Mouse (Mus musculus) urinary bladder, postnatal 25 days (tissue): Measurements from ENCODE around the gene Myh3.

Source experiments
- DNase-seq: peaks from one replicate; pipeline ENCODE4 v3.0.0; 2022; ENCODE audit warnings: low spot score

Gene Myh3

DNA sequence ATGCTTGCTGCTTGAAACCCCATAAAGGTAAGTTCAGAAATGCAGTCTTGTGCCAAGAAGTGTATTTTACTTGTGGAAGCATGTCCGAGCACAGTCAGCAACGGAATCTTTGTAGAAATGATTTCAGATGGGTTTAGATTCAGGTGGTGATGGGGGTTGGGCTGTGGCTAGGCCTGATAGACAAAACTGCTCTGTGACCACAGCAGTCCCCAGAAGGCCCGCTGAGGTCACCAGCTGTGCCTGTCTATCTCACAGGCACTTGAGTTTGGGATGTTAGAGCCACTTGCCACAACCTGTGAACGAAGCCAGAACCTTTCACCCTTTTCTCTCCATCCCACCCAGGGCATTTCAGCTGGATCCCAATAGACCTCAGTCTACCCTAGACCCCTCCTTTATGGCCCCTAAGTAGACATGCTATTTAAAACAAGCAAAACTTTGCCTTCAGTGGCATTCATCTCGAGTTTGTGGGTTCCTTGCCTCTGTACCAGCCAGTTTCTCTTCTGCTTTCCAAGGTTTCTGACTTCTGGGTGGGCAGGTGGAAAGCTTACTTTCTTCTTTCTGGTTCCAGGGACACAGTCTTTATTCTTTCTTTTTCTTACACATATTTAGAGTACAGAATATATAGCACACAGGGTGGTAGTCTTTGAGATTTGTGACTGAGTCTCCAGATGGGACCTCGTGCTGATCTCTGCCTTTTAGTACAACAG lies 66.6 kb downstream of the Myh3 start:
- no peak for DNase-seq

DNA sequence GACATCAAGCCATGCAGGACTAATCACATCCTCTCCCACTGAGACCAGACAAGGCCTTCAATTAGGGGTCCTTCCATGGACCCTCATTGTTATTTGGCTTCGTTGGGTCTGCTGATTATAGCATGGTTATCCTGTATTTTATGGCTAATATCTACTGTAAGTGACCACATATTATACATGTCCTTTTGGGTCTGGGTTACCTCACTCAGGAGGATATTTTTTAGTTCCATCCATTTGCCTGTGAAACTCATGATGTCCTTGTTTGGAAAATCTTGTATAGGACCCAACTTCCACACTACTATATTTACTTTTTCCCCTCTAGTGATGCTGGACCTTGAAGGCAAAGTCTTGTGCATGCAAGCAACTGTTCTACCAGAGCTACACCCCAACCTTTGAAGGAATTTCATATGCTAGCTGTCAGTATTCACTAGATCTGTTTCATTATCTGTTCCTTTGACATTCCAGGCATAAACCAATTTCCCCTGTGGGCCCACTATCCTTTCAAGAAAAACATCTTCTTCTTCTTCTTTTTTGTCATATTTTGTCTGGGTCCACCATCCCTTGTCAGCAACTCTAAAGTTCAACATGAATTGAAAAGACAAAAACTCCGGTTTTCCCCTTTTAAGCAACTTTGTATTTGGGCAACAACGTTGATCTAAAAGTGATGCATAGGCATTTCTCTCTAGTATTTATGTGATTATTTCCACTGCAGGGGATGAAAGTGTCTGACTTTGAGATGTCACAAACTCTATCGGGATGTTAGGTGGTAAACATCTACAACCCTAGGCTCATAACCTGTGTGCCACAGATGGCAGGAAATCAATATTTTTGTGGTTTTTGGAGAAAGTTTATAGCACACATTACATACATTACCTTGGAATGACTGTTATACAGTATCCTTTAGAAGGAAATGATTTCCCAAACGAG lies 67.6 kb downstream of the Myh3 start:
- DNase-seq, result no peak

DNA sequence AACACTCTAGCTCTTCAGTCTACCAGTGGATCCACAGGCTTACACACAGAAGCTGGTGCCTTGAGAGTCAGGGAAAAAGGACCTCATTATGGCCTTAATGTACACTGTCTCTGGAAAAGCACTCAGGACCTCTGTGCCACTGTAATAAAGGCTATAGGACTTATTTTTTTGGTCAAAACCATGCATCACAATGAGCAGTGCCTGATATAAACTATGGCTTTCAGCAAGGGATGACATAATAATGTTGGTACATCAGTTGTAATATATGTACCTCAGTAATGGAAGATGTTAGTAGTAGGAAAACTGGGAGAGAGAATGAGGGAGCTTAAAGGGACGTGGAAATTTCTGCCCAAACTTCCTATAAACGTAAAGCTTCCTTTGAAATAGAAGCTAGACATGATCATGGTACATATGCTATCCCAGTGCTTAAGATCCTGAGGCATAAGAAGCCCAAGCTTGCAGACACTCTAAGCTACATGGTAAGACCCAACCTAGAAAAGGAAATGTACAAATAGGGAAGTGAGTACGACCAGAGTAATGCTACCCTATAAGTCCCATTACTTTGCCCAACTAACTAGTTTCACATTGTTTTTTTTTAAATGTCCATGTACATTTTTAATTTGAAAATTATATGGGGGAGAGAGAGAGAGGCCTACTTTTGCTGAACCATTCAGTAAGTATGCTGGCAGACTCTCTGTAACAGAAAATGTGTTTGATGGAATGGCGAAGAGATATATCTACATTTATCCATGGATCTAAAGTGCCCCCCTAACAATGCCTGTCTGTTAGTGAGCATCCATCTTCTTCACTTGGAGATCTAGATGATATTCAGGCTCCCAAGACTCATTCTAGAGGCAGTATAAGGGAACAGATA lies 68.5 kb downstream of the Myh3 start:
- no peak for DNase-seq

DNA sequence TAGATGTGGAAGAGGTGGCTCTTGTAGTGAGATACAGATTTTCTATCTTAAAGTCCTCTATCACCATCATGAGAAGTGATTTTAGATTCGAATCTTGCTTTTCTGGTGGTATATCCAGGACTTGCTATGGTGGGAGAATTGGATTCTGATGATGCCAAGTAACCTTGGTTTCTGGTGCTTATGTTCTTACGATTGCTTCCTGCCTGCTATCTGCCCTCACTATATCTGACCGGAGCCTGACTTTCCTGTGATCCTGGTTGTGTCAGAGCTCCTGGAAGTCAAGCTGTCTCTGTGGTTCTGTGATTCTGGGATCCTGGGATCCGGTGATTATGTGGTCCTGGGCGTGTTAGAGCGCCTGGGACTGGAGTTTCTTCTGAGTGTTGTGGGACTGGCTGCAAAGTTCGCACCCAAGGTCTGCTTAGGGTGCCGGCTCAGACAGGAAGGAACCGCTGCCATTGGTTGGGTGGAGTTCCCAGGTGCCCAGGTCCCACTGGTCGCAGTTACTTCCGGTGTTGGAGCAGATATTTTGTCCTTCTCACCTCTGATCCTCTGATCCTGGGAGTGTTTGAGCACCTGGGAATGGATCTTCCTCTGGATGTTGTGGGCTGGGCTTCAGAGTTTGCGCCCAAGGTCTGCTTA lies 69.3 kb downstream of the Myh3 start:
- DNase-seq, result no peak

DNA sequence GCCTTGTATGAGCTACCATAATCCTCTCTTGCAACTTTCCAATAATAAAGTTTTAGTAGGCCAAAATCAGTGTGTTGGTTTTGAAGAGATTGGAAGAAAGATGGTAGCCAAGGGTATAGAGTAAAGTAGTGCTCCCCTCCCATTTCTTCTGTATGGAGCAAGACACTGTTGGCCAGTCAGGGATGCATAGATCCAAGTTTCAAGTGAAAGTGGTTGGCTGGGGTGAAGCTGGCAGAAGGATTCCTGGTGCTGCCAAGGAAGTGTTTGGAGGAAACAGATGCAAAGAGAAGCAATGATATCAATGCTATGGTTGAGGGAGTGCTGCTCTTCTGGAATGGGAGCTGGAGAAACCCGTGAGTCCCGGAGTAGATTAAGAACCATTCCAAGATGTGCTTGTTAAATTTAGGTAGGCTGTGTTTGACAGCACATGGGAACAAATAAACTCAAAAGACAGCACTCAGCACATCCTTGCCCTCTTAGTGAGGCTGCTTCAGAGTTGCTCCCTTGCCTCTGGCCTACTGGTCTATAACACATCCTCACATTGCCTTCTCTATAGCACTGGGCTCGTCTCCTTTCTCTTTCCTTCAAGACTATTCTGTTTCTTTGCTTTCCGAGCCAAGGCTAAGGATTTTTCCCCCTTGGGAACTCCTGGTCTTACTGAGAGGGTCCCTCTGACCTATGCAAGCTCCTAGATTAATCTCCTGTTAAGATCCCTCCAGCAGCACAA lies 70.3 kb downstream of the Myh3 start:
- DNase-seq, result no peak

DNA sequence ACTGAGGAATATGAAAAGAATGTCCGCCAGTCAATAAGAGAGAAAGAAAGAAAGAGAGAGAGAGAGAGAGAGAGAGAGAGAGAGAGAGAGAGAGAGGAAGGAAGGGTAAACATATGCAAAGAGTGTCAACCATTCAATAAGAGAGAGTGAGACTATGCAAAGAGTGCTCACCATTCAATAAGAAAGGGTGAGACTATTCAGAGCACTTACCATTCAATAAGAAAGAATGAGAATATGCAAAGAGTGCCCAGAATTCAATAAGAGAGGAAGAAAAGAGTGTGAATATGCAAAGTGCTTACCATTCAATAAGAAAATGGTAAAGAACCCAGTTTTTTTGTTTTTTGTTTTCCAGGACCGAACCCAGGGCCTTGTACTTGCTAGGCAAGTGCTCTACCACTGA lies 72.1 kb downstream of the Myh3 start:
- no peak for DNase-seq

DNA sequence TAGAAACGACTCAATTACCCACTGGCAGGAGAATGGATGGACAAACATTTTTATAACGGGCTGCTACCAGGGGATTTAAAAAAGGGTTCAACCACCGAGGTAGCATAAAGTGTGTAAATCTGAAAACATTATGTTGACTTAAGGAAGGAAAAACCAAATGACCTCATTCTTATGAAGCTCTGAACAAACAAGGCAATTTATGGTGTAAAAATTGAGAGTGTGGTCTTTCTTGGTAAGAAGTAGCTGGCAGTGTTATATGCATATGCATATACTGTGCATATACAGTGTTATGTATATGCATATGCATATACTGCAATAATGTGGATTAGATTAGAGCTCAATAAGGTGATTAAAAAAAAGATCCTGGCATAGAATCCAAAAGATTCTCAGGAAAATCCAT lies 73.1 kb downstream of the Myh3 start:
- no peak for DNase-seq
